Mouse (Mus musculus): ENCODE measurements around the gene Dusp6.
A peak's percentile ranks its signal among the peaks of the same experiment; 100 is the strongest.

Gene Dusp6

GRCm38 (mm10) chr10:99274640-99275039 is 11.6 kb downstream of the Dusp6 start:
- DNase-seq, result no peak

- no peak for DNase-seq
Measured at GRCm38 (mm10) chr10:99279067-99279880, 16.2 kb downstream of the Dusp6 start.

- DNase-seq, result no peak
Measured at GRCm38 (mm10) chr10:99283981-99284385, 21.0 kb downstream of the Dusp6 start.

- DNase-seq, result no peak
Measured at GRCm38 (mm10) chr10:99284918-99285317, 21.9 kb downstream of the Dusp6 start.

GRCm38 (mm10) chr10:99285759-99286158 is 22.7 kb downstream of the Dusp6 start:
- DNase-seq, result no peak

- DNase-seq, result no peak
Measured at GRCm38 (mm10) chr10:99286213-99286612, 23.2 kb downstream of the Dusp6 start.

GRCm38 (mm10) chr10:99286787-99287186 is 23.8 kb downstream of the Dusp6 start:
- peak; percentile 31 to 40 for DNase-seq

GRCm38 (mm10) chr10:99287206-99287605 is 24.2 kb downstream of the Dusp6 start:
- no peak for DNase-seq

- no peak for DNase-seq
Measured at GRCm38 (mm10) chr10:99289176-99289575, 26.1 kb downstream of the Dusp6 start.

- DNase-seq, result no peak
Measured at GRCm38 (mm10) chr10:99293111-99293640, 30.1 kb downstream of the Dusp6 start.

- DNase-seq, result no peak
Measured at GRCm38 (mm10) chr10:99297721-99298120, 34.7 kb downstream of the Dusp6 start.

- no peak for DNase-seq
Measured at GRCm38 (mm10) chr10:99298328-99299295, 35.6 kb downstream of the Dusp6 start.

GRCm38 (mm10) chr10:99299303-99299702 is 36.3 kb downstream of the Dusp6 start:
- DNase-seq, result no peak

- DNase-seq, result no peak
Measured at GRCm38 (mm10) chr10:99302051-99302450, 39.0 kb downstream of the Dusp6 start.

- no peak for DNase-seq
Measured at GRCm38 (mm10) chr10:99308837-99309236, 45.8 kb downstream of the Dusp6 start.

GRCm38 (mm10) chr10:99309617-99310016 is 46.6 kb downstream of the Dusp6 start:
- DNase-seq, result no peak

- no peak for DNase-seq
Measured at GRCm38 (mm10) chr10:99310204-99310603, 47.2 kb downstream of the Dusp6 start.

GRCm38 (mm10) chr10:99311956-99312355 is 48.9 kb downstream of the Dusp6 start:
- DNase-seq, result no peak

GRCm38 (mm10) chr10:99314366-99314765 is 51.3 kb downstream of the Dusp6 start:
- no peak for DNase-seq

- no peak for DNase-seq
Measured at GRCm38 (mm10) chr10:99317057-99317456, 54.0 kb downstream of the Dusp6 start.

All from cerebellum, postnatal 36 days (tissue).